In the genomic region with DNA sequence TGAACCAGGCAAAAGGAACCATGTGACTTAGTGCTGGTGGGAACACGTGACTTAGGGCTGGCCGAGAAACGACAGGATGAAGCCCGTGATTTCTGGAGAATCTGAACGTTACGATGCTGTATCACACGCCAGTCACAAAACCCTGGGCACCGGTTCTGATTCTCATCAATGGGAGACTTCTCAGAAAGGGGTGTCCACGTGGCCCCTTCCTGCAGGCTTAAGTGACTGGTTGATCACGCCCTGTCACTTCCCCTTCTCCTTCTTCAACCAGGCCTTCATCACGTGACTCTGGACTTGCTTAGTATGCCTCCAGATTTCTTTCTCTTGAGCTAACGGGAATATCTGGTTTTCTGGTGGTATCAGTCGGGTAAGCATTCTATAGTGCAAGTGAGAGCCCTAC, we compare ENCODE assay signal across 18 mouse cellular contexts. TPM values are rescaled to one million over a fixed set of nuclear protein-coding genes. Genes with fewer than 3 reads are reported as not detected.
A peak's percentile ranks its signal among the peaks of the same experiment; 100 is the strongest.
DNase-seq lines count a peak whose midpoint lies in the region; ATAC-seq and TF ChIP-seq lines count a peak whose summit lies in the region.
"Had no signal": no experiment of that assay in that cellular context is flagged by ENCODE, and none has a peak within 500 bp of the region (broad histone marks: within the 10 kb centered on the region; RNA-seq: fewer than 3 reads in every experiment).

No protein-coding gene starts in this region.

- TF ChIP-seq CTCF in lung, adult 2 months (IDR thresholded peaks at IDR 0.05; ENCODE audit: insufficient read depth, low read length): no peak
- TF ChIP-seq CTCF in bone marrow, adult 2 months (IDR thresholded peaks at IDR 0.05; ENCODE audit: control insufficient read depth, insufficient read depth, low read length): no peak

- 65% methylated on average over 13 of the region's 13 CpGs for WGBS in lung, adult 2 months
- WGBS in bone marrow, adult 2 months: 9% methylated on average over 13 of the region's 13 CpGs

- H3K27ac ChIP-seq in bone marrow, adult 2 months (ENCODE audit: control insufficient read depth, insufficient read depth, low read depth, low read length, poor library complexity): no peak overlapping the region
- H3K27ac ChIP-seq: forebrain, embryonic 10.5 days; hindbrain, embryonic 15.5 days; midbrain, embryonic 15.5 days had no signal

- no peak for TF ChIP-seq POLR2A in lung, adult 2 months (IDR thresholded peaks at IDR 0.05; ENCODE audit: borderline replicate concordance, extremely low read depth, low read depth, low read length)
- TF ChIP-seq POLR2A in bone marrow, adult 2 months (IDR thresholded peaks at IDR 0.05; ENCODE audit: borderline replicate concordance, control insufficient read depth, low read depth, low read length): no peak

- peak; percentile 61 for DNase-seq in lung, postnatal 36 days
- DNase-seq in lung, adult 2 months: no peak
- peak; percentile 25 for DNase-seq in CD4-positive, CD25-positive, alpha-beta regulatory T cell, adult 2 months (ENCODE audit: low read depth, low spot score)
- no peak for DNase-seq in ovary, postnatal 10 days (ENCODE audit: low spot score)
- no peak for DNase-seq in heart, postnatal 4 days
- no peak for DNase-seq in gastrocnemius, postnatal 25 days
- DNase-seq: cerebellum, adult 8-10 months; kidney, adult 2 months; kidney, postnatal 4 days; thymus, postnatal 14 days had no signal

- H3K4me1 ChIP-seq in lung, adult 2 months (ENCODE audit: control insufficient read depth, insufficient read depth, low read length): no peaks in the 10 kb centered on the region
- no peaks in the 10 kb centered on the region for H3K4me1 ChIP-seq in bone marrow, adult 2 months (ENCODE audit: control insufficient read depth, insufficient read depth, low read length)
- H3K4me1 ChIP-seq: forebrain, embryonic 10.5 days; hindbrain, embryonic 15.5 days; midbrain, embryonic 15.5 days had no signal

- ATAC-seq in megakaryocyte progenitor cell, adult 5-6 weeks (replicated peaks; ENCODE audit: poor library complexity): peak; percentile 66
- ATAC-seq: midbrain, embryonic 15.5 days had no signal

- H3K4me3 ChIP-seq in lung, adult 2 months (replicated peaks; ENCODE audit: extremely low read depth, low read depth, low read length): no peak overlapping the region
- peak overlapping the region; percentile 41 for H3K4me3 ChIP-seq in bone marrow, adult 2 months (replicated peaks; ENCODE audit: control insufficient read depth, low read depth, low read length)
- H3K4me3 ChIP-seq: forebrain, embryonic 10.5 days; hindbrain, embryonic 15.5 days; midbrain, embryonic 15.5 days had no signal

RNA-seq across cellular contexts. Expression of gene Denr, which starts 9.6 kb away (rescaled TPM):
- polyA plus RNA-seq in lung, adult 2 months (2012; rRNA removed): 18.7 and 20.3 TPM in 2 replicates
- 28.4 and 41.1 TPM in 2 replicates for polyA plus RNA-seq in bone marrow, adult 2 months (2011; ENCODE audit: insufficient read depth, insufficient read length, low replicate concordance, missing spikeins)
- 113 and 123 TPM in 2 replicates for total RNA-seq in megakaryocyte progenitor cell, adult 5-6 weeks (2015)
- 90.6 and 105 TPM in 2 replicates for total RNA-seq in megakaryocyte progenitor cell, adult 5-6 weeks (2017)
- 10 to 100 TPM; 56.7 to 61.4 TPM for total RNA-seq in heart, postnatal 4 days (2021)
- 10 to 100 TPM; 40.5 to 44.6 TPM for total RNA-seq in gastrocnemius, postnatal 25 days (2021)

RNA-seq across cellular contexts. Expression of gene Hcar1, which starts 17.5 kb away (rescaled TPM):
- polyA plus RNA-seq in lung, adult 2 months (2012; rRNA removed): 1.4 and 2.7 TPM in 2 replicates
- polyA plus RNA-seq in bone marrow, adult 2 months (2011; ENCODE audit: insufficient read depth, insufficient read length, low replicate concordance, missing spikeins): not detected in 2 replicates
- total RNA-seq in megakaryocyte progenitor cell, adult 5-6 weeks (2015): not detected in 2 replicates
- total RNA-seq in megakaryocyte progenitor cell, adult 5-6 weeks (2017): not detected in 2 replicates
- total RNA-seq in heart, postnatal 4 days (2021): under 1 TPM; 0.38 to 0.41 TPM
- 1 to 10 TPM in 1 of 2 experiments, under 1 TPM in 1; 0.18 to 1.2 TPM for total RNA-seq in gastrocnemius, postnatal 25 days (2021)
- total RNA-seq: ES-E14 had no signal
- polyA plus RNA-seq: forebrain, embryonic 10.5 days had no signal

RNA-seq across cellular contexts. Expression of gene Gm43518, which starts 29.9 kb away (rescaled TPM):
- 0.41 and 0.53 TPM in 2 replicates for polyA plus RNA-seq in lung, adult 2 months (2012; rRNA removed)
- polyA plus RNA-seq in bone marrow, adult 2 months (2011; ENCODE audit: insufficient read depth, insufficient read length, low replicate concordance, missing spikeins): 6.9 TPM in 1 of 2 replicates, not detected in the other
- total RNA-seq in megakaryocyte progenitor cell, adult 5-6 weeks (2015): 1.8 TPM in 1 of 2 replicates, not detected in the other
- not detected in 2 replicates for total RNA-seq in megakaryocyte progenitor cell, adult 5-6 weeks (2017)
- under 1 TPM in 1 of 2 experiments, not detected in 1; 0.62 TPM for total RNA-seq in heart, postnatal 4 days (2021)
- not detected for total RNA-seq in gastrocnemius, postnatal 25 days (2021)
- total RNA-seq: ES-E14 had no signal

RNA-seq across cellular contexts. Expression of gene Hcar2, which starts 32.1 kb away (rescaled TPM):
- polyA plus RNA-seq in lung, adult 2 months (2012; rRNA removed): 6.0 and 12.9 TPM in 2 replicates
- 3.6 TPM in 1 of 2 replicates, not detected in the other for polyA plus RNA-seq in bone marrow, adult 2 months (2011; ENCODE audit: insufficient read depth, insufficient read length, low replicate concordance, missing spikeins)
- total RNA-seq in megakaryocyte progenitor cell, adult 5-6 weeks (2015): 2.7 and 11.6 TPM in 2 replicates
- 1.3 and 4.0 TPM in 2 replicates for total RNA-seq in megakaryocyte progenitor cell, adult 5-6 weeks (2017)
- total RNA-seq in heart, postnatal 4 days (2021): not detected
- total RNA-seq in gastrocnemius, postnatal 25 days (2021): under 1 TPM in 1 of 2 experiments, not detected in 1; 0.75 TPM
- total RNA-seq: ES-E14 had no signal
- polyA plus RNA-seq: forebrain, embryonic 10.5 days; heart, postnatal 0 days; hindbrain, embryonic 15.5 days; midbrain, embryonic 15.5 days; neural tube, embryonic 14.5 days had no signal

RNA-seq across cellular contexts. Expression of gene Ccdc62, which starts 33.1 kb away (rescaled TPM):
- polyA plus RNA-seq in lung, adult 2 months (2012; rRNA removed): 2.0 and 3.2 TPM in 2 replicates
- 6.0 and 10.6 TPM in 2 replicates for polyA plus RNA-seq in bone marrow, adult 2 months (2011; ENCODE audit: insufficient read depth, insufficient read length, low replicate concordance, missing spikeins)
- 0.32 and 1.1 TPM in 2 replicates for total RNA-seq in megakaryocyte progenitor cell, adult 5-6 weeks (2015)
- 0.14 and 1.8 TPM in 2 replicates for total RNA-seq in megakaryocyte progenitor cell, adult 5-6 weeks (2017)
- 1 to 10 TPM; 2.2 TPM for total RNA-seq in heart, postnatal 4 days (2021)
- 1 to 10 TPM; 1.4 to 1.8 TPM for total RNA-seq in gastrocnemius, postnatal 25 days (2021)

Comparison
In these comparisons a context has a peak if more than half of its experiments do, and no peak if none do; other contexts are left out.
1. DNase-seq: peak in lung, postnatal 36 days (single experiment) and CD4-positive, CD25-positive, alpha-beta regulatory T cell, adult 2 months (single experiment); none in lung, adult 2 months (single experiment), ovary, postnatal 10 days (single experiment), heart, postnatal 4 days (single experiment) and gastrocnemius, postnatal 25 days (single experiment).